Mouse (Mus musculus): ENCODE data around the gene Zcwpw1. TPM values are rescaled to one million over a fixed set of nuclear protein-coding genes. Genes with fewer than 3 reads are reported as not detected.
"Not testable (repeated sequence)": the region's sequence is repeated elsewhere in the genome, so short reads cannot be mapped to it uniquely, and the experiment has no call there.

The Zcwpw1 gene
- polyA plus RNA-seq, 1 experiment from 2014 or later: 2.4 TPM

- no peaks in the 10 kb centered on the region for H3K4me1 ChIP-seq (ENCODE audit: insufficient read depth, low read depth, low read length)
- TF ChIP-seq EP300 (IDR thresholded peaks at IDR 0.05) (no peak), CTCF (IDR thresholded peaks at IDR 0.05) (no peak)
- H3K27ac ChIP-seq (ENCODE audit: low read length): no peak overlapping the region
- ATAC-seq: no peak
- H3K4me2 ChIP-seq (replicated peaks; ENCODE audit: low read depth, low read length): no peak overlapping the region
- 33% methylated on average over 4 of the region's 4 CpGs for WGBS
- no peaks in the 10 kb centered on the region for H3K9me3 ChIP-seq (ENCODE audit: low read length)
- no peaks in the 10 kb centered on the region for H3K36me3 ChIP-seq (ENCODE audit: insufficient read depth, low read length)
- no peaks in the 10 kb centered on the region for H3K27me3 ChIP-seq (replicated peaks; ENCODE audit: insufficient read depth, low read length)
- no peak overlapping the region for H3K4me3 ChIP-seq (ENCODE audit: low read depth, low read length)
- H3K9ac ChIP-seq (replicated peaks; ENCODE audit: low read depth): no peak overlapping the region
- DNase-seq (ENCODE audit: low spot score): no peak
Observed at GRCm38 (mm10) chr5:137833500-137833899, 45.9 kb downstream of the Zcwpw1 start.

DNA sequence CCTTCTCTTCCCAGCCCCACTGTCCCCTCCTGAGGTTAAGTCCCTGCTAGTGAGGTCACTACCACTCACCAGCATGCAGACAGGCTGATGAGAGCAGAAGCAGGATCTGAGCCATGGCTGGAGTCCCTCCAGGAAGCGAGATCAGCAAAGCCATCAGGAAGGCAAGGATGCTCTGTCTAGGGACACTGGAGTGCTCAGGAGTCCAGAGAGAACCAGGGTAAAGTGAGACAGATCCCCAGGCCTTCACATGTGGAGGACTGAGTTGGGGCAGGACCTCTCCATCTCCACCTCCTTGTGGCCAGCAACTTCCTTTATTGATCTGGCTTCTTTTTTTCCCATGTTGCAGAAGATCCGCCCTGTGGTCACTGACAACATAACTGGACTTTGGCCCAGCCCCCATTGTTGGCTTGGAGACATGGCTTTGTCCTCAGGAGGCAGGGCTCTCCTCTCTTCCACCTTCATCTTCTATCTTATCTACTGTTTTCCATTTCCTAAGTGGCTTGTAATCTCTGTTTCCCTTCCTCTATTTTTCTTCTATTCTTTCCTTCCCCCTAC is 48.4 kb downstream of the Zcwpw1 start, which contains the start of gene Pilra:
Gene Pilra (minus strand): TSS at position 316 of the 555 bp plus-strand sequence.
- not testable (repeated sequence) for H3K27ac ChIP-seq (ENCODE audit: low read length); H3K9ac ChIP-seq (replicated peaks; ENCODE audit: low read depth); H3K4me2 ChIP-seq (replicated peaks; ENCODE audit: low read depth, low read length); ATAC-seq; H3K4me3 ChIP-seq (ENCODE audit: low read depth, low read length); H3K27me3 ChIP-seq (replicated peaks; ENCODE audit: insufficient read depth, low read length); H3K9me3 ChIP-seq (ENCODE audit: low read length); H3K36me3 ChIP-seq (ENCODE audit: insufficient read depth, low read length); H3K4me1 ChIP-seq (ENCODE audit: insufficient read depth, low read depth, low read length); DNase-seq (ENCODE audit: low spot score)
- 70% methylated on average over 1 of the region's 2 CpGs for WGBS

- Histone ChIP-seq H3K36me3 (ENCODE audit: insufficient read depth, low read length) (no peaks in the 10 kb centered on the region), H3K27ac (ENCODE audit: low read length) (no peak overlapping the region), H3K4me2 (replicated peaks; ENCODE audit: low read depth, low read length) (no peak overlapping the region), H3K4me1 (ENCODE audit: insufficient read depth, low read depth, low read length) (no peaks in the 10 kb centered on the region), H3K9ac (replicated peaks; ENCODE audit: low read depth) (no peak overlapping the region), H3K27me3 (replicated peaks; ENCODE audit: insufficient read depth, low read length) (no peaks in the 10 kb centered on the region), H3K4me3 (ENCODE audit: low read depth, low read length) (no peak overlapping the region), H3K9me3 (ENCODE audit: low read length) (no peaks in the 10 kb centered on the region)
- ATAC-seq (no peak), DNase-seq (ENCODE audit: low spot score) (no peak)
- TF ChIP-seq EP300 (IDR thresholded peaks at IDR 0.05) (no peak), CTCF (IDR thresholded peaks at IDR 0.05) (no peak)
Observed at GRCm38 (mm10) chr5:137836611-137837010, 49.0 kb downstream of the Zcwpw1 start.

DNA sequence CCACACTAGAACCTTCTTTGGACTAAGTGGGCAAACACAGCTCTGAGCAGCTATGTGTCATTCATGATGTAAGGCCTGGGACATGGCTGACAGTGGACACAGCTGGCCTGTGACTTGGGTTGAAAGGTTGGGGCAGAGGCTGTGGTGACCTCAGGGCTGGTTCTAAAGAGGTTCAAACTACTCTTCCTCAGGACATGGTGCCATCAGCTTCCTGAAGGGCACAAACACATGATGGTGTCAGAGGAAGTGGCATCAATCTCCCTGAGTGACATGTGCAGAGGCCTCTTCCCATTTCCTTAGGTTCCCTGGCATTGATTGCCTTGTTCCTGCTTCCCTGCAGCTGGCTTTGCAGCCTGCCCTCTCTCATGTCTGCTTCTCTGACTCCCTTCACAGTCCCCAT is 49.5 kb downstream of the Zcwpw1 start:
- not testable (repeated sequence) for H3K9me3 ChIP-seq (ENCODE audit: low read length); H3K4me2 ChIP-seq (replicated peaks; ENCODE audit: low read depth, low read length); H3K4me3 ChIP-seq (ENCODE audit: low read depth, low read length); ATAC-seq; H3K9ac ChIP-seq (replicated peaks; ENCODE audit: low read depth); H3K36me3 ChIP-seq (ENCODE audit: insufficient read depth, low read length); H3K27ac ChIP-seq (ENCODE audit: low read length); H3K4me1 ChIP-seq (ENCODE audit: insufficient read depth, low read depth, low read length); DNase-seq (ENCODE audit: low spot score); H3K27me3 ChIP-seq (replicated peaks; ENCODE audit: insufficient read depth, low read length)

DNA sequence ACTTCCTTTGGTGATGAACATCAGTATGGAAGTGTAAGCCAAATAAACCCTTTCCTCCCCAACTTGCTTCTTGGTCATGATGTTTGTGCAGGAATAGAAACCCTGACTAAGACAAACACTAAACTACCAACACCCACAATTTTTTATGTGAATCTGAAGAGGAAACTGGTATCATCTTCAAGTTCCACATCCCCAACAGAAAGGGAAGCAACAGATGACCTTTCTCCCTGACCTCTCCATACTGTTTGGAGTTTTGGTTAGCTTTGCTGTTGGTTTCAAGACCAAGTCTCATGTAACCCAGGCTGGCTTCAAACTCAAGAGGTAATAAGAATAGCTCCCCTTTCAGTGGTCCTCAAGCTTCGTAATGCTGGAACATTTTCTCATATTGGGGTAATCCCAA is 62.7 kb downstream of the Zcwpw1 start:
- not testable (repeated sequence) for H3K9me3 ChIP-seq (ENCODE audit: low read length)
- 93% methylated on average over 1 of the region's 1 CpGs for WGBS

GRCm38 (mm10) chr5:137854907-137855306 is 67.3 kb downstream of the Zcwpw1 start:
- 46% methylated on average over 3 of the region's 3 CpGs for WGBS
- not testable (repeated sequence) for H3K27me3 ChIP-seq (replicated peaks; ENCODE audit: insufficient read depth, low read length); H3K36me3 ChIP-seq (ENCODE audit: insufficient read depth, low read length); H3K9me3 ChIP-seq (ENCODE audit: low read length); H3K27ac ChIP-seq (ENCODE audit: low read length); H3K4me1 ChIP-seq (ENCODE audit: insufficient read depth, low read depth, low read length); H3K4me3 ChIP-seq (ENCODE audit: low read depth, low read length); H3K9ac ChIP-seq (replicated peaks; ENCODE audit: low read depth); DNase-seq (ENCODE audit: low spot score); H3K4me2 ChIP-seq (replicated peaks; ENCODE audit: low read depth, low read length)
- ATAC-seq: peak; percentile 80

More for the DNA sequence above, 62.7 kb downstream of the Zcwpw1 start:
- not testable (repeated sequence) for H3K27me3 ChIP-seq (replicated peaks; ENCODE audit: insufficient read depth, low read length); H3K36me3 ChIP-seq (ENCODE audit: insufficient read depth, low read length); DNase-seq (ENCODE audit: low spot score); H3K4me2 ChIP-seq (replicated peaks; ENCODE audit: low read depth, low read length); H3K27ac ChIP-seq (ENCODE audit: low read length); H3K4me3 ChIP-seq (ENCODE audit: low read depth, low read length); H3K4me1 ChIP-seq (ENCODE audit: insufficient read depth, low read depth, low read length); H3K9ac ChIP-seq (replicated peaks; ENCODE audit: low read depth); ATAC-seq

- not testable (repeated sequence) for ATAC-seq; H3K4me3 ChIP-seq (ENCODE audit: low read depth, low read length); H3K4me1 ChIP-seq (ENCODE audit: insufficient read depth, low read depth, low read length); H3K27ac ChIP-seq (ENCODE audit: low read length); H3K4me2 ChIP-seq (replicated peaks; ENCODE audit: low read depth, low read length); H3K27me3 ChIP-seq (replicated peaks; ENCODE audit: insufficient read depth, low read length); H3K9me3 ChIP-seq (ENCODE audit: low read length); DNase-seq (ENCODE audit: low spot score); H3K36me3 ChIP-seq (ENCODE audit: insufficient read depth, low read length); H3K9ac ChIP-seq (replicated peaks; ENCODE audit: low read depth)
- 70% methylated on average over 4 of the region's 5 CpGs for WGBS
Observed at GRCm38 (mm10) chr5:137856870-137857269, 69.3 kb downstream of the Zcwpw1 start.

DNA sequence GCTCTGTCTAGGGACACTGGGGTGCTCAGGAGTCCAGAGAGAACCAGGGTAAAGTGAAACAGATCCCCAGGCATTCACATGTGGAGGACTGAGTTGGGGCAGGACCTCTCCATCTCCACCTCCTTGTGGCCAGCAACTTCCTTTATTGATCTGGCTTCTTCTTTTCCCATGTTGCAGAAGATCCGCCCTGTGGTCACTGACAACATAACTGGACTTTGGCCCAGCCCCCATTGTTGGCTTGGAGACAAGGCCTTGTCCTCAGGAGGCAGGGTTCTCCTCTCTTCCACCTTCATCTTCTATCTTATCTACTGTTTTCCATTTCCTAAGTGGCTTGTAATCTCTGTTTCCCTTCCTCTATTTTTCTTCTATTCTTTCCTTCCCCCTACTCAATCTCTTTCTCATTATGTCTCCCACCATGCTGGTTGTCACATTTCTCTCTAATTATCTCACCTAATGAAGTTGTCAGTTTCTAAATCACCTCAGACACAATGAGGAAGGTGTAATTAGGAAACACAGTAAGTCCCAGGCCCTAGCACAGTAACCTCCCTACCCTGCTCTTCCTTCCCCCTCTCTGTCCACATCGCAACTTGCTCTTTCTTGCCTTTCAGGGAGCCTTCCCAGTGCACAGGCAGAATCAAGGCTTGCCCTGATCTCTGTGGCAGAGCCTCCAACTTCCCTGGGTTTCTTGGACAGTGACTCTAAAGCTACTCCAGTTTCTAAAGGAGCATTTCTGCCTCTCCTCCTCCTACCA is 70.5 kb downstream of the Zcwpw1 start, which contains the start of gene Pilrb1:
Gene Pilrb1 (minus strand): TSS at position 147 of the 751 bp plus-strand sequence.
- not testable (repeated sequence) for H3K27ac ChIP-seq (ENCODE audit: low read length); ATAC-seq; H3K9me3 ChIP-seq (ENCODE audit: low read length); H3K27me3 ChIP-seq (replicated peaks; ENCODE audit: insufficient read depth, low read length); H3K4me1 ChIP-seq (ENCODE audit: insufficient read depth, low read depth, low read length); H3K4me2 ChIP-seq (replicated peaks; ENCODE audit: low read depth, low read length); H3K36me3 ChIP-seq (ENCODE audit: insufficient read depth, low read length); H3K4me3 ChIP-seq (ENCODE audit: low read depth, low read length); H3K9ac ChIP-seq (replicated peaks; ENCODE audit: low read depth)
- DNase-seq (ENCODE audit: low spot score): peak; percentile 2
- WGBS: 75% methylated on average over 2 of the region's 2 CpGs

DNA sequence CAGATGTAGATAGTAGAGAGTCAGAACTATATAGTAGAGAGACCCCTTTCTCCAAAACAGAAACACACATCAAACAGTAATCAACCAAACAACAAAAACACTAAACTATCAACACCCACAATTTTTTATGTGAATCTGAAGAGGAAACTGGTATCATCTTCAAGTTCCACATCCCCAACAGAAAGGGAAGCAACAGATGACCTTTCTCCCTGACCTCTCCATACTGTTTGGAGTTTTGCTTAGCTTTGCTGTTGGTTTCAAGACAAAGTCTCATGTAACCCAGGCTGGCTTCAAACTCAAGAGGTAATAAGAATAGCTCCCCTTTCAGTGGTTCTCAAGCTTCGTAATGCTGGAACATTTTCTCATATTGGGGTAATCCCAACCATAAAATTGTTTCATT is 76.4 kb downstream of the Zcwpw1 start:
- not testable (repeated sequence) for H3K27ac ChIP-seq (ENCODE audit: low read length); ATAC-seq; H3K36me3 ChIP-seq (ENCODE audit: insufficient read depth, low read length); H3K4me2 ChIP-seq (replicated peaks; ENCODE audit: low read depth, low read length); H3K9ac ChIP-seq (replicated peaks; ENCODE audit: low read depth); H3K4me1 ChIP-seq (ENCODE audit: insufficient read depth, low read depth, low read length); H3K9me3 ChIP-seq (ENCODE audit: low read length); H3K4me3 ChIP-seq (ENCODE audit: low read depth, low read length); DNase-seq (ENCODE audit: low spot score); H3K27me3 ChIP-seq (replicated peaks; ENCODE audit: insufficient read depth, low read length)
- WGBS: 86% methylated on average over 1 of the region's 1 CpGs

Measured in lung, postnatal 0 days (tissue).